Mouse (Mus musculus): Measurements from ENCODE around the gene Card19. TPM values are rescaled to one million over a fixed set of nuclear protein-coding genes. Genes with fewer than 3 reads are reported as not detected.

Card19 gene
- polyA plus RNA-seq, 1 experiment from 2014 or later: 32.3 TPM

- H3K9ac ChIP-seq (replicated peaks): no peak overlapping the region
- 90% methylated on average over 8 of the region's 8 CpGs for WGBS (ENCODE audit: insufficient replicate concordance)
- ATAC-seq (no peak), DNase-seq (no peak)
- no peaks in the 10 kb centered on the region for H3K9me3 ChIP-seq (ENCODE audit: low read length)
- no peak overlapping the region for H3K4me2 ChIP-seq (ENCODE audit: low read depth, low read length)
- H3K27ac ChIP-seq (ENCODE audit: low read depth): no peak overlapping the region
- no peaks in the 10 kb centered on the region for H3K27me3 ChIP-seq (ENCODE audit: insufficient read depth, low read length)
- no peak overlapping the region for H3K4me3 ChIP-seq (ENCODE audit: low read depth, low read length)
- H3K4me1 ChIP-seq (ENCODE audit: insufficient read depth): peaks cover 16% of the 10 kb centered on the region
- no peaks in the 10 kb centered on the region for H3K36me3 ChIP-seq (replicated peaks; ENCODE audit: insufficient read depth, low read length)
- no peak for TF ChIP-seq EP300 (IDR thresholded peaks at IDR 0.05; ENCODE audit: low read depth)
- no peak for TF ChIP-seq CTCF (IDR thresholded peaks at IDR 0.05; ENCODE audit: low read depth)
Measured at GRCm38 (mm10) chr13:49237617-49238016, 21.8 kb upstream of the Card19 start.

DNA sequence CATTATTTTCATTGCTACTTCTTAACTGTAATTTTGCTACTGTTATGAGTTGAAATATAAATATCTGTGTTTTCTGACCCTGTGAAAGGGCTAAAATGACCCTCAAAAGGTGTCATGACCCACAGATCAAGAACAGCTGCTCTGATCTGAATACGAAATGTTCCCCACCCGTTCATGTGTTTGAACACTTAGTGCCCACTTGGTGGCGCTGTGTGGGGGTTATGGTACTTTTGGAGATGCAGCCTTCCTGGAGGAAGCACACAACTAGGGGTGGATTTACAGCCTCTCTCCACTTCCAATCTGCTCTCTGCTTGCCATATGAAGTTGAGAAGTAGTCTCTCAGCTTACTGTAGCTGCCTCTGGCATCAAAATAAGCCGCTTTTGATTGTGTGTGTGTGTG is 18.9 kb upstream of the Card19 start:
- DNase-seq (no peak), ATAC-seq (no peak)
- H3K9ac ChIP-seq (replicated peaks): no peak overlapping the region
- no peaks in the 10 kb centered on the region for H3K27me3 ChIP-seq (ENCODE audit: insufficient read depth, low read length)
- peaks cover 3% of the 10 kb centered on the region; the same call in 1 of the 2 replicates for H3K4me1 ChIP-seq (ENCODE audit: insufficient read depth)
- no peaks in the 10 kb centered on the region for H3K36me3 ChIP-seq (replicated peaks; ENCODE audit: insufficient read depth, low read length)
- H3K4me3 ChIP-seq (ENCODE audit: low read depth, low read length): no peak overlapping the region
- H3K4me2 ChIP-seq (ENCODE audit: low read depth, low read length): no peak overlapping the region
- no peak overlapping the region for H3K27ac ChIP-seq (ENCODE audit: low read depth)
- H3K9me3 ChIP-seq (ENCODE audit: low read length): no peaks in the 10 kb centered on the region
- 91% methylated on average over 4 of the region's 4 CpGs for WGBS (ENCODE audit: insufficient replicate concordance)
- no peak for TF ChIP-seq EP300 (IDR thresholded peaks at IDR 0.05; ENCODE audit: low read depth)
- peak; percentile 29; the same call in 1 of the 2 replicates for TF ChIP-seq CTCF (IDR thresholded peaks at IDR 0.05; ENCODE audit: low read depth)

GRCm38 (mm10) chr13:49233792-49234572 is 18.1 kb upstream of the Card19 start:
- 86% methylated on average over 8 of the region's 8 CpGs for WGBS (ENCODE audit: insufficient replicate concordance)
- no peaks in the 10 kb centered on the region for H3K36me3 ChIP-seq (replicated peaks; ENCODE audit: insufficient read depth, low read length)
- H3K27ac ChIP-seq (ENCODE audit: low read depth): no peak overlapping the region
- no peak overlapping the region for H3K4me2 ChIP-seq (ENCODE audit: low read depth, low read length)
- no peak overlapping the region for H3K9ac ChIP-seq (replicated peaks)
- no peak overlapping the region for H3K4me3 ChIP-seq (ENCODE audit: low read depth, low read length)
- no peak for DNase-seq
- H3K27me3 ChIP-seq (ENCODE audit: insufficient read depth, low read length): no peaks in the 10 kb centered on the region
- no peak for TF ChIP-seq CTCF (IDR thresholded peaks at IDR 0.05; ENCODE audit: low read depth)
- no peak for TF ChIP-seq EP300 (IDR thresholded peaks at IDR 0.05; ENCODE audit: low read depth)
- no peaks in the 10 kb centered on the region for H3K9me3 ChIP-seq (ENCODE audit: low read length)
- peaks cover 3% of the 10 kb centered on the region; the same call in 1 of the 2 replicates for H3K4me1 ChIP-seq (ENCODE audit: insufficient read depth)
- ATAC-seq: no peak

DNA sequence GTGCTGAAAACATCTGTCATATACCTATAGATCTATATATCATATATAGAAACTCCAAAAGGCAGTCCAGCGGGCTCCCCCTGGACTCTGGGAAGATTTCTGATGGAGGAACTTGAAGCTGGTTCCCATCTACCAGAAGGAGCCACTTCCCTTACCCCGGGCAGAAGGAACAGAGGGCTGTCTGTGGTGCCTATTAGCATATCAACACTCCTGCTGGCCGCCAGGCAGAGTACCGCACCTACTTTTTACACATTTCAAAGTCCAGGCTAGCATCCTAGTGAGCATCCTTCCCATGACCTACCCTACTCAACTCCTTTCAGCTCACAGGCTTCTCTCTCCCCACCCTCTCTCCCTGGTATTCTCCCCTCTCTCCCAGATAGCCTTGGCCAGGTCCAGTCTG is 9.8 kb upstream of the Card19 start:
- Histone ChIP-seq H3K27ac (ENCODE audit: low read depth) (no peak overlapping the region), H3K27me3 (ENCODE audit: insufficient read depth, low read length) (no peaks in the 10 kb centered on the region), H3K9ac (replicated peaks) (no peak overlapping the region), H3K4me3 (ENCODE audit: low read depth, low read length) (no peak overlapping the region), H3K9me3 (ENCODE audit: low read length) (no peaks in the 10 kb centered on the region), H3K4me2 (ENCODE audit: low read depth, low read length) (no peak overlapping the region), H3K36me3 (replicated peaks; ENCODE audit: insufficient read depth, low read length) (no peaks in the 10 kb centered on the region), H3K4me1 (ENCODE audit: insufficient read depth) (no peaks in the 10 kb centered on the region)
- DNase-seq: no peak
- 62% methylated on average over 4 of the region's 4 CpGs for WGBS (ENCODE audit: insufficient replicate concordance)
- ATAC-seq: no peak
- TF ChIP-seq EP300 (IDR thresholded peaks at IDR 0.05; ENCODE audit: low read depth) (no peak), CTCF (IDR thresholded peaks at IDR 0.05; ENCODE audit: low read depth) (no peak)

DNA sequence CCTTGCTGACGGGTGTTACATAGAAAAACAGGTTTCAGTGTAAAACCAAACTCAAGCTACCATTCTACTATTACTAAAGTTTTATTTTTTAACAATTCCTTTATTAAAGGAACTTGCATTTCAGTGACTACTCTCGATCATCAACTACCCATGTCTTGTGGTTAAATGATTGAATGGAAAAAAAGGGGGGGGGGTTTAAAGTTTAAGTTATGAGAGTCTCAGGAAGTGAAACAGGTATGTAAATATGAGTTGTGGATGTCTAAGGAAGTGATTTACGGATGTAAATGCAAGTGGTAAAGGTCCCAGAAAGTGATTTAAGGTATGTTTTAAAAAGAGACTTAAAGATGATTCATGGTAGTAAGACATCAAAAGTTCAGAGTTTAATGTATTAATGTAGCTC is 9.3 kb upstream of the Card19 start:
- Histone ChIP-seq H3K36me3 (replicated peaks; ENCODE audit: insufficient read depth, low read length) (no peaks in the 10 kb centered on the region), H3K27me3 (ENCODE audit: insufficient read depth, low read length) (no peaks in the 10 kb centered on the region), H3K4me3 (ENCODE audit: low read depth, low read length) (no peak overlapping the region), H3K9ac (replicated peaks) (no peak overlapping the region), H3K27ac (ENCODE audit: low read depth) (no peak overlapping the region), H3K4me2 (ENCODE audit: low read depth, low read length) (no peak overlapping the region), H3K9me3 (ENCODE audit: low read length) (no peaks in the 10 kb centered on the region), H3K4me1 (ENCODE audit: insufficient read depth) (no peaks in the 10 kb centered on the region)
- no peak for ATAC-seq
- TF ChIP-seq CTCF (IDR thresholded peaks at IDR 0.05; ENCODE audit: low read depth) (no peak), EP300 (IDR thresholded peaks at IDR 0.05; ENCODE audit: low read depth) (no peak)
- no peak for DNase-seq
- 62% methylated on average over 3 of the region's 3 CpGs for WGBS (ENCODE audit: insufficient replicate concordance)

- H3K36me3 ChIP-seq (replicated peaks; ENCODE audit: insufficient read depth, low read length): no peaks in the 10 kb centered on the region
- TF ChIP-seq CTCF (IDR thresholded peaks at IDR 0.05; ENCODE audit: low read depth) (no peak), EP300 (IDR thresholded peaks at IDR 0.05; ENCODE audit: low read depth) (no peak)
- no peak overlapping the region for H3K27ac ChIP-seq (ENCODE audit: low read depth)
- H3K4me2 ChIP-seq (ENCODE audit: low read depth, low read length): no peak overlapping the region
- H3K4me3 ChIP-seq (ENCODE audit: low read depth, low read length): no peak overlapping the region
- DNase-seq (no peak), ATAC-seq (no peak)
- H3K4me1 ChIP-seq (ENCODE audit: insufficient read depth): no peaks in the 10 kb centered on the region
- H3K27me3 ChIP-seq (ENCODE audit: insufficient read depth, low read length): no peaks in the 10 kb centered on the region
- H3K9ac ChIP-seq (replicated peaks): no peak overlapping the region
- no peaks in the 10 kb centered on the region for H3K9me3 ChIP-seq (ENCODE audit: low read length)
- WGBS (ENCODE audit: insufficient replicate concordance): 65% methylated on average over 6 of the region's 6 CpGs
Measured at GRCm38 (mm10) chr13:49224729-49225128, 8.9 kb upstream of the Card19 start.
